Mouse (Mus musculus): ENCODE results near the gene Rtf1. TPM values are rescaled to one million over a fixed set of nuclear protein-coding genes. Genes with fewer than 3 reads are reported as not detected.

The Rtf1 gene
- 66.2 TPM for polyA plus RNA-seq (2017; shearing (Covaris generic))

DNA sequence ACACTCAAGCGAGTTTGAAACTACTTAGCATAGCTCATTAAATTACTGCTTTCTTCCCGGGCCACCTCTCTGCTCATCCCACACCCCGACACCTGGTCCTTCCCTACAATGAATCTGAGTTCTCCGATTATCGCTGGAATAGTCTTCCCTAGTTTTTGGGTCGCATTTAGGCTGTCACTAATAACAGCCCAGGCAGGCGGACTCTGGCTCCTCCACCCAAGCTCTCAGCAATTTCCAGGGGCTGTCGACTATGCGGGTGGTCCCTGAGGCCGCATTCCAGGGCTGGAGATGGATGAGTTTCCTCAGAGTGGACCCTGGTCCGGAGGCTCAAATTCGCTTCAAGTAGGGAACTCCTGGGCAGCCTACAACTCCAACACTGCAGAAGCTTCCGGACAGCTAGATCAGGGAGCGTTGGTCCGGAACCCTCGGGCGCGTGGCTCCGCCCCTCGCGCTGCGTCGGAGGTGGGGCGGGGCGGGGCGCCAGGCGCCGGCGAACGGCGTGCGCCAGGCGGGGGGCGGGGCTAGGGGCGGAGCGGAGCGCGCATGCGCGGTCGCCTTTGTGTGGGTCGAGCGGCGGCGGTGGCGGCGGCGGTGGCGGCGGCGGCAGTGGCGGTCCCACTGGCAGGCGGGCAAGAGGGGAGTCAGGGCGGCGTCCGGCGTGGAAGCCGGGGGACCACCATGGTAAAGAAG is at the start of gene Rtf1:
TSS of gene Rtf1 (plus strand) at position 544 of the 690 bp plus-strand sequence.

DNA sequence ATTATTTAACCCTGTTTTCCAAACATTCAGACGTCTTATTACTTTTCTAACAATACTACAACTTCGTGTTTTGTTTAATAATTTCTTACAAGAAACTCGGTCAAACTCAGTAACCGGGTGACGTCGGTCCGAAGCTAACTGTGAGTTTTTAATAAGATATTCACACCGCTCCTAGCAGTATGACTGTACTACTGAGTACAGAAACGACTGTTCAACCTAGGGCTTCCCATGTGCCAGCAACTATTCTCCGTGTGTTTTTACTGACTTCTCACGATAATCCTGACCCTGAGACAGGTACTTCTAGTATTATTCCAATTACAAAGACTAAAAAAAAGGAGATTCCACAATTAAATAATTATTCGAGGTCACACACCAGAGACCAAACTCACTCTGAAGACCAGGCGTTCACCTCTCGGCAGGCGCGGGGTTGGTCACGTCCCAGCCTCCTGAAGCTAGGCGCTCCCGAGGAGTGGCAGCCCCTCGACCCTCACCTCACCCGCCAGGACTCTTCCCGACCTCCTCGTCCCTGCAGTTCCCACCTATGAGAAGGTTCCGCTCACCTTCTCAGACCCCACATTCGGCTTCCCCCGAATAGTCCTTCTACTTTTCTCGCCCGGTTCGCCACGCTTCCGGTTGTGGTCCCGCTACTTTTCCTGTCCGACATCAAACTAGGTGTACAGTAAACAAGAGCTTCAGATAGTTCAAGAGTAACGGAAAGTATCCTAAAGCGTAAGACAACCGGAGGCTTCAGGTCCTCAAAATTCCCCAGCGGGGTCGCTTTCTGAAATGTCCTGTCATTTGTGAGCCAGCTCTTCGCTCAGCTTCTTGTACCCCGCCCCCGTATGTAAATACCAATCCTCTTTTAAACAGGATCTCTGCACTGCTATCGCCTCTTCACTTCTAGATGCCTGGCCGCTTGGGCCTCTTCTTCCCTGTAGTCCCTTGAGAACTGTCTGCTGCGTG is 12.4 kb upstream of the Rtf1 start, which contains the start of gene Ndufaf1:
TSS of gene Ndufaf1 (minus strand) at position 608 of the 963 bp plus-strand sequence.

DNA sequence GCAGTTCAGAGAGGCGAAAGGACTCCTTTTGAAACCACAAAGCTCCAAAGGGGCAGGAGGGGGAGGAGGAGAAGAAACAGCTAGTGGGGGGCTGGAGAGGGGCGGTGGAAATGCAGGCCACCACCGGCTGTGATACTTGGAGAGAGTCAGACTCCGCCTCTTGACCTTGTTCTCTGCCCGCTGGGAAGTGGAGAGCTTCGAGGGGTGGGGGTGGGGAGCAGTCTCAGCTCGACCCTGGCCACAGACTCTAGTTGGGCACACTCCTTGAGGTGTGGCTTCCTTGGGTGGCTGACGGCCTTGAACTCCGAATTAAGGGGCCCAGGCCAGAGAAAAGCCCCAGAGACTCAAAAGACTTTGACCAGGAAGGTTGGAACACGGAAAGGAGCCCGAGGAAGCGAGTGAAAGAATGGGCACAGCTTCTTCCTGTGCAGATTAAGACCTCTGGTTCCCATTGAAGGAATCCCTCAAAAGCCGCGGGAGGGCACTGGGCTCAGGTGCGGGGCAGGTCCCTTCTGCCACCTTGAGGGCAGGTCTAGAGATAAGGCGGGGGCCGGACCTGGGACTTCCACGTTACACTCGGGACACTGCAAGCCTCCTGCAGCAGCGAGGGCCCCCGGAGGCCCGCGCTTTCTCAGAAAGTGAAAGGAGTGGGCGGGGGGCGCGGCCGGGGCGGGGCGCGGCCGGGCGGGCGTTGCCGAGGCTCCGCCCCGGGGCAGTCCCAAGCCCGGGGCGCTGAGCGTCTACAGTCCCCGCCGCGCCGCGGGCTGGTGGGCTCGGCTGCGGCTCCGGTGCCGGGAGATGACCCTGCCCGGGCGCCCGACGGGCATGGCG is 66.9 kb downstream of the Rtf1 start, which contains the start of gene Itpka:
TSS of gene Itpka (plus strand) at position 757 of the 831 bp plus-strand sequence.

GRCm38 (mm10) chr2:119760251-119760650 is 85.4 kb downstream of the Rtf1 start, which contains the start of gene Ltk:
Ltk (minus strand) TSS chr2:119760431.

Other genes with a start within 250 kb of the Rtf1 start
- gene Ino80, start 197.4 kb upstream of the Rtf1 start, polyA plus RNA-seq (2017; shearing (Covaris generic)), result 4.6 TPM
- gene Exd1, start 127.4 kb upstream of the Rtf1 start, polyA plus RNA-seq (2017; shearing (Covaris generic)), result 0.18 TPM
- 108 TPM for gene Chp1, start 127.4 kb upstream of the Rtf1 start, polyA plus RNA-seq (2017; shearing (Covaris generic))
- gene Nusap1, start 56.8 kb upstream of the Rtf1 start, polyA plus RNA-seq (2017; shearing (Covaris generic)), result 1.5 TPM
- 0.82 TPM for gene Oip5, start 56.6 kb upstream of the Rtf1 start, polyA plus RNA-seq (2017; shearing (Covaris generic))
- gene Ndufaf1, start 12.2 kb upstream of the Rtf1 start, polyA plus RNA-seq (2017; shearing (Covaris generic)), result 16.6 TPM
- gene Itpka, start 67.3 kb downstream of the Rtf1 start, polyA plus RNA-seq (2017; shearing (Covaris generic)), result not detected
- 0.67 TPM for gene Ltk, start 85.4 kb downstream of the Rtf1 start, polyA plus RNA-seq (2017; shearing (Covaris generic))
- gene Rpap1, start 112.5 kb downstream of the Rtf1 start, polyA plus RNA-seq (2017; shearing (Covaris generic)), result 23.9 TPM
- gene Tyro3, start 122.7 kb downstream of the Rtf1 start, polyA plus RNA-seq (2017; shearing (Covaris generic)), result 4.9 TPM
- gene Mga, start 222.2 kb downstream of the Rtf1 start, polyA plus RNA-seq (2017; shearing (Covaris generic)), result 37.0 TPM